Mouse (Mus musculus): ENCODE data around the gene Uox. TPM values are rescaled to one million over a fixed set of nuclear protein-coding genes. Genes with fewer than 3 reads are reported as not detected.
A peak's percentile ranks its signal among the peaks of the same experiment; 100 is the strongest.

The Uox gene
- polyA plus RNA-seq, 1 experiment from 2014 or later: not detected

GRCm38 (mm10) chr3:146676193-146676592 lies 106.0 kb downstream of the Uox start:
- H3K4me3 ChIP-seq (ENCODE audit: low read depth, low read length): no peak overlapping the region

DNA sequence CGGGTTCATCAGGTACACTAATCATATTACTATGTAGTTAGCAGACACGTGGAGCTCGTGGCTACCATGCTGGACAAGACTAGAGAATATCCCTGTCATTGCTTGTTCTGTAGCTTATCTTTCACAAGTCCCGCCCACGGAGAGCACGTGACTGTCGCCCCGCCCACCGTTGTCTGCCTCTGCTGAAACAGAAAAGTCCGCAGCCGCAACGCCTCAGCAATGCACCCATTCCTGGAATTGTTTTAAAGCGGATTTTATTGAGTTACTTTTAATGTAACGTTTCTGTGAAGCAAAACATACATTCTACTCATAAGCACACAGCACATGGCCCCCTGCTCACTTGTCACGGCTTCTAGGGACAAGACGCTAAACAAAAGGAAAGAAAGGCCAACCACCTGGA lies 109.4 kb downstream of the Uox start:
- Histone ChIP-seq H3K27me3 (replicated peaks; ENCODE audit: control insufficient read depth, insufficient read depth, low read length) (no peaks in the 10 kb centered on the region), H3K4me1 (ENCODE audit: control insufficient read depth, insufficient read depth, low read length) (peaks cover under 1% of the 10 kb centered on the region; the same call in 1 of the 2 replicates), H3K9ac (ENCODE audit: low read length) (no peak overlapping the region), H3K27ac (ENCODE audit: low read depth, low read length) (no peak overlapping the region), H3K9me3 (replicated peaks; ENCODE audit: control insufficient read depth, low read length) (no peaks in the 10 kb centered on the region), H3K4me3 (ENCODE audit: low read depth, low read length) (no peak overlapping the region), H3K36me3 (ENCODE audit: control insufficient read depth, insufficient read depth, low read length) (no peaks in the 10 kb centered on the region), H3K4me2 (ENCODE audit: low read length) (no peak overlapping the region)
- WGBS: 95% methylated on average over 16 of the region's 16 CpGs
- no peak for DNase-seq (ENCODE audit: low spot score)
- ATAC-seq: no peak

More at GRCm38 (mm10) chr3:146676193-146676592, 106.0 kb downstream of the Uox start:
- Histone ChIP-seq H3K27me3 (replicated peaks; ENCODE audit: control insufficient read depth, insufficient read depth, low read length) (no peaks in the 10 kb centered on the region), H3K4me2 (ENCODE audit: low read length) (no peak overlapping the region), H3K27ac (ENCODE audit: low read depth, low read length) (no peak overlapping the region), H3K9ac (ENCODE audit: low read length) (no peak overlapping the region), H3K4me1 (ENCODE audit: control insufficient read depth, insufficient read depth, low read length) (no peaks in the 10 kb centered on the region; the same call in 1 of the 2 replicates), H3K36me3 (ENCODE audit: control insufficient read depth, insufficient read depth, low read length) (no peaks in the 10 kb centered on the region), H3K9me3 (replicated peaks; ENCODE audit: control insufficient read depth, low read length) (no peaks in the 10 kb centered on the region)
- ATAC-seq (no peak), DNase-seq (ENCODE audit: low spot score) (no peak)
- 89% methylated on average over 4 of the region's 4 CpGs for WGBS

GRCm38 (mm10) chr3:146680625-146681024 lies 110.4 kb downstream of the Uox start:
- Histone ChIP-seq H3K36me3 (ENCODE audit: control insufficient read depth, insufficient read depth, low read length) (no peaks in the 10 kb centered on the region), H3K4me3 (ENCODE audit: low read depth, low read length) (no peak overlapping the region), H3K27ac (ENCODE audit: low read depth, low read length) (no peak overlapping the region), H3K4me2 (ENCODE audit: low read length) (no peak overlapping the region), H3K4me1 (ENCODE audit: control insufficient read depth, insufficient read depth, low read length) (peaks cover 4% of the 10 kb centered on the region; the same call in 1 of the 2 replicates), H3K9ac (ENCODE audit: low read length) (no peak overlapping the region), H3K27me3 (replicated peaks; ENCODE audit: control insufficient read depth, insufficient read depth, low read length) (no peaks in the 10 kb centered on the region), H3K9me3 (replicated peaks; ENCODE audit: control insufficient read depth, low read length) (no peaks in the 10 kb centered on the region)
- 91% methylated on average over 13 of the region's 13 CpGs for WGBS
- ATAC-seq (no peak), DNase-seq (ENCODE audit: low spot score) (no peak)

GRCm38 (mm10) chr3:146681696-146682095 lies 111.5 kb downstream of the Uox start:
- Histone ChIP-seq H3K4me2 (ENCODE audit: low read length) (peak overlapping the region; percentile 41), H3K4me3 (ENCODE audit: low read depth, low read length) (peak overlapping the region; percentile 13; the same call in 1 of the 2 replicates), H3K9ac (ENCODE audit: low read length) (peak overlapping the region; percentile 0), H3K36me3 (ENCODE audit: control insufficient read depth, insufficient read depth, low read length) (no peaks in the 10 kb centered on the region), H3K4me1 (ENCODE audit: control insufficient read depth, insufficient read depth, low read length) (peaks cover 4% of the 10 kb centered on the region; the same call in 1 of the 2 replicates), H3K27me3 (replicated peaks; ENCODE audit: control insufficient read depth, insufficient read depth, low read length) (no peaks in the 10 kb centered on the region), H3K9me3 (replicated peaks; ENCODE audit: control insufficient read depth, low read length) (no peaks in the 10 kb centered on the region), H3K27ac (ENCODE audit: low read depth, low read length) (no peak overlapping the region)
- ATAC-seq (peak; percentile 10; the same call in 1 of the 2 replicates), DNase-seq (ENCODE audit: low spot score) (peak; percentile 29)
- 58% methylated on average over 8 of the region's 8 CpGs for WGBS

Other genes with a start within 250 kb of the Uox start
- 20.8 and 22.9 TPM in 2 replicates for gene Ssx2ip, start 165.8 kb upstream of the Uox start, polyA plus RNA-seq (2014; fragmentation: Nextera tagmentation; extraction: Ambion mirVana)
- gene Ctbs, start 120.6 kb upstream of the Uox start, polyA plus RNA-seq (2014; fragmentation: Nextera tagmentation; extraction: Ambion mirVana): 4.0 and 5.0 TPM in 2 replicates
- 1.8 and 3.2 TPM in 2 replicates for gene Spata1, start 70.7 kb upstream of the Uox start, polyA plus RNA-seq (2014; fragmentation: Nextera tagmentation; extraction: Ambion mirVana)
- 392 and 558 TPM in 2 replicates for gene Gng5, start 70.6 kb upstream of the Uox start, polyA plus RNA-seq (2014; fragmentation: Nextera tagmentation; extraction: Ambion mirVana)
- 60.2 and 64.3 TPM in 2 replicates for gene Rpf1, start 49.0 kb upstream of the Uox start, polyA plus RNA-seq (2014; fragmentation: Nextera tagmentation; extraction: Ambion mirVana)
- not detected in 2 replicates for gene Dnase2b, start 45.2 kb downstream of the Uox start, polyA plus RNA-seq (2014; fragmentation: Nextera tagmentation; extraction: Ambion mirVana)
- not detected in 2 replicates for gene 4930503B20Rik, start 80.9 kb downstream of the Uox start, polyA plus RNA-seq (2014; fragmentation: Nextera tagmentation; extraction: Ambion mirVana)
- gene Samd13, start 115.2 kb downstream of the Uox start, polyA plus RNA-seq (2014; fragmentation: Nextera tagmentation; extraction: Ambion mirVana): 0.22 and 0.30 TPM in 2 replicates
- gene Prkacb, start 242.6 kb downstream of the Uox start, polyA plus RNA-seq (2014; fragmentation: Nextera tagmentation; extraction: Ambion mirVana): 115 and 159 TPM in 2 replicates